Mouse (Mus musculus): ENCODE results near the gene Lyrm7.

- no peak for TF ChIP-seq CTCF (IDR thresholded peaks at IDR 0.05; ENCODE audit: borderline replicate concordance, control insufficient read depth, extremely low read depth, insufficient read depth, low read length, poor library complexity)
- no peak for TF ChIP-seq POLR2A (IDR thresholded peaks at IDR 0.05; ENCODE audit: control insufficient read depth, extremely low read depth, insufficient read depth, low read length, poor library complexity)
These were observed 45.2 kb upstream of the Lyrm7 start for GRCm38 (mm10) chr11:54905931-54906330.
